Mouse (Mus musculus) hindbrain, embryonic 13.5 days (tissue): Measurements from ENCODE around the gene Smg1. TPM values are rescaled to one million over a fixed set of nuclear protein-coding genes. Genes with fewer than 3 reads are reported as not detected.

Experiments used
- polyA plus RNA-seq: library from polyadenylated mRNA; unstranded; fragments of >200 nt; fragmentation: Nextera tagmentation; extraction: Ambion mirVana; gene quantifications from 2 replicates; pipeline ENCODE4 v1.2.1, GENCODE M21; 2015

Gene Smg1
- polyA plus RNA-seq, 1 experiment from 2014 or later = 21.5 TPM

Other genes starting within 250 kb of the Smg1 start
- gene Rps15a, start 127.5 kb downstream of the Smg1 start, polyA plus RNA-seq = 513 and 522 TPM in 2 replicates
- gene Arl6ip1, start 114.0 kb downstream of the Smg1 start, polyA plus RNA-seq = 571 and 593 TPM in 2 replicates
- gene Syt17, start 204.6 kb upstream of the Smg1 start, polyA plus RNA-seq = 9.4 and 9.6 TPM in 2 replicates
- 1.1 and 1.2 TPM in 2 replicates for gene Itpripl2, start 248.3 kb upstream of the Smg1 start, polyA plus RNA-seq